Mouse (Mus musculus) intestine, embryonic 16.5 days (tissue): ENCODE measurements around the gene Arhgef17. TPM values are rescaled to one million over a fixed set of nuclear protein-coding genes. Genes with fewer than 3 reads are reported as not detected.

Experiments
- ATAC-seq: fragments of 200-750 bp; cut with Nextera tagmentation; 2 replicates; pipeline ENCODE4 v1.8.0; 2017; ENCODE audit warnings: moderate TSS enrichment, moderate library complexity
- H3K27ac ChIP-seq: fragments of 300-500 bp; sonication (generic); 2 replicates; pipeline ENCODE4 v1.5.1; 2014; ENCODE audit warnings: mild to moderate bottlenecking, low read length
- H3K27me3 ChIP-seq: fragments of 300-500 bp; sonication (generic); replicated peaks from 2 replicates; pipeline ENCODE4 v1.6.1; 2014; ENCODE audit warnings: low read length, control low read depth, mixed read lengths; ENCODE audit not compliant: control insufficient read depth, insufficient read depth
- H3K36me3 ChIP-seq: fragments of 300-500 bp; sonication (generic); 2 replicates; pipeline ENCODE4 v1.6.1; 2014; ENCODE audit warnings: low read length, control low read depth; ENCODE audit not compliant: control insufficient read depth, insufficient read depth
- H3K4me1 ChIP-seq: fragments of 300-500 bp; sonication (generic); 2 replicates; pipeline ENCODE4 v1.6.1; 2014; ENCODE audit warnings: low read length, control low read depth, mixed read lengths; ENCODE audit not compliant: control insufficient read depth, insufficient read depth
- H3K4me2 ChIP-seq: fragments of 300-500 bp; sonication (generic); 2 replicates; pipeline ENCODE4 v1.6.1; 2014; ENCODE audit warnings: low read depth, low read length, control low read depth
- H3K4me3 ChIP-seq: fragments of 300-500 bp; sonication (generic); 2 replicates; pipeline ENCODE4 v1.5.1; 2014; ENCODE audit warnings: mild to moderate bottlenecking, low read length
- H3K9ac ChIP-seq: fragments of 300-500 bp; sonication (generic); 2 replicates; pipeline ENCODE4 v1.6.1; 2014; ENCODE audit warnings: low read depth, low read length
- H3K9me3 ChIP-seq: fragments of 300-500 bp; sonication (generic); 2 replicates; pipeline ENCODE4 v1.6.1; 2016; ENCODE audit warnings: low read length, control low read depth; ENCODE audit not compliant: control insufficient read depth
- WGBS: fragments of 180-500 bp; shearing (Covaris S2); extraction: QIAGEN DNeasy Blood & Tissue Kit; methylation state at CpG from one replicate; pipeline ENCODE4 v1.1.7; 2014; 5-methylcytosine and 5-hydroxymethylcytosine counted together
- polyA plus RNA-seq: library from polyadenylated mRNA; unstranded; fragments of >200 nt; fragmentation: Nextera tagmentation; extraction: Ambion mirVana; gene quantifications from 2 replicates; pipeline ENCODE4 v1.2.1, GENCODE M21; 2015

The Arhgef17 gene
- polyA plus RNA-seq, 1 experiment from 2014 or later: 4.1 TPM

DNA sequence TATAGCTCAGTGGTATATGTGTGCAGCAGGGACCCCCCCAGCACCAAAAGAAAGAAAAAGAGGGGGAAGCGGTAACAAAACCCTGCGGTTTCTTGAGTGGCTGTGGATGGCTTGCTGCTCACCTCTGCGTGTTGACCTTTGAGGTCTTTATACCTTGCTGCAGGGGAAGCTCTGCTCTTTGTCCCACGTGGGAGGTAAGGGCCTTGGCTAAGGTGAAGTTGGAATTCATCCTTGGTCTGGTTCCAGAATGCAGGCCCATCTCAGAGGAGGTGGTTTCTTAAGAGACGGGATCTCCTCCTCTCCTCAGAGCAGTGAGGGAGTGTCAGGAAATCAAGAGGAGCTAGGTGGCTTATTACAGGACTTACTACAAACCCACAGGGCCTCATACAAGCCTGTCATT, 89.7 kb downstream of the Arhgef17 start:
- WGBS: 91% methylated on average over 5 of the region's 5 CpGs
- no peak for ATAC-seq
- H3K4me1 ChIP-seq: peaks cover 9% of the 10 kb centered on the region
- H3K4me2 ChIP-seq: no peak overlapping the region
- no peaks in the 10 kb centered on the region for H3K9me3 ChIP-seq
- H3K27me3 ChIP-seq: no peaks in the 10 kb centered on the region
- no peak overlapping the region for H3K27ac ChIP-seq
- no peak overlapping the region for H3K9ac ChIP-seq
- H3K36me3 ChIP-seq: 0 out of 2 replicates have a peak, but pooled peaks cover 3% of the 10 kb centered on the region
- no peak overlapping the region for H3K4me3 ChIP-seq

- Histone ChIP-seq H3K4me3 (no peak overlapping the region), H3K4me2 (no peak overlapping the region), H3K4me1 (peaks cover 9% of the 10 kb centered on the region), H3K27ac (no peak overlapping the region), H3K9me3 (no peaks in the 10 kb centered on the region), H3K9ac (no peak overlapping the region), H3K27me3 (no peaks in the 10 kb centered on the region), H3K36me3 (peaks cover 5% of the 10 kb centered on the region; the same call in 1 of the 2 replicates)
- 88% methylated on average over 6 of the region's 6 CpGs for WGBS
- no peak for ATAC-seq
Observed at GRCm38 (mm10) chr7:100841608-100842007, 90.3 kb downstream of the Arhgef17 start.

DNA sequence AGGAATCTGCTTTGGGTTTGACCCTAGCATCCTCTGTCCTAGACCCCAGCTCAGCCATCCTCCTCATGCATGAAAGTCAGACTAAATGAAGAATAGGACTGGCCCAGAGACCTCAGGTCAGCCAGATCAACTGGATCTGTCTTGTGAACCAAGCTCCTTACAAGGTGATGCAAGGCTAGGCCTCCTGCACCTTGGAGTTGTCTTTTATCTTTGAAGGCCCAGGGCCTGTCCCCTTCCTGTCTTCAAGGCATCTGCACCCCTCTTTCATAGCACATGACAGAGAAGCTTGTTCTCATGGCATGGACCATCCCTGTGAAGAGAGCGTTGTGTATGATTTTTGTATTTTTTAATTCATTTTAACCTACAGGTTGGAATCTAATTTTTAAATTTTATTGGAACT, 91.0 kb downstream of the Arhgef17 start:
- WGBS: 94% methylated on average over 1 of the region's 1 CpGs
- Histone ChIP-seq H3K27me3 (no peaks in the 10 kb centered on the region), H3K27ac (no peak overlapping the region), H3K9ac (no peak overlapping the region), H3K4me1 (peaks cover 9% of the 10 kb centered on the region), H3K9me3 (no peaks in the 10 kb centered on the region), H3K4me2 (no peak overlapping the region), H3K36me3 (peaks cover 6% of the 10 kb centered on the region), H3K4me3 (no peak overlapping the region)
- no peak for ATAC-seq

DNA sequence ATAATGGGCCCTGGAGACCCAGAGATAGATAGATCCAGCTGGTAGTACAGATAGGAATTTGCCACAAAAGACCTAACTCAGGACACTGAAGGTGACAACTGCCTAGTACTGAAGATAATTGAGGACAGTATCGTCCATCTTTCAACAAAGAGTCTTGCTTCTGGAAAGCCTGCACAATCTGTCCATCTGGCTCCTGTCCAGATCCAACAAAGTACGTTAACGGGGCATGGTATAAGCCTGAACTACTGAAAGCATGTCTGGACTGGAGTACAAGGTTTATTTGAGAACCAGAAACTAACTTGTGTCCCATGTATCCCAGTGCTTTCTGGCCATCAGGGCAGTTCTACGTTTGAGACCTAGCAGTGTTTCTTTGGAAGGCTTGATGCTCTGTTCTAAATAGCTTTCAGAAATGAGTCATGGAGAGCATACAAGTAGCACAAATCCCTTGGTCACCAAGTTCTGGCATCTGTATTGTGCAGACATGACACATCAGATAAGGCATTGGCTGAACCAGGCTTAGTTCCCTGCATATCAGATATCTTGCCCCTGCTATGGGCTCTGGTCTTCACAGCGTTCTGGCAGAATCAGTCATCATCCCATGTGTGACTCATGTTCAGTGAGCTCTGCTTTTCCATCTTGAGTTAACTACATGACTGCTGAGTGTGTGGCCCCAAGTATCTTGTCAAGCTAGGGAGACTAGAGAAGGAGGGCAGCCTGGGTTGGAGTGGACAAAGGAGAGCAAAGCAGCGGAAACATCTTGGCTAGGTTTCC, 92.1 kb downstream of the Arhgef17 start:
- Histone ChIP-seq H3K27ac (no peak overlapping the region), H3K4me3 (no peak overlapping the region), H3K4me1 (peaks cover under 1% of the 10 kb centered on the region; the same call in 1 of the 2 replicates), H3K9ac (no peak overlapping the region), H3K27me3 (no peaks in the 10 kb centered on the region), H3K36me3 (peaks cover 6% of the 10 kb centered on the region), H3K9me3 (no peaks in the 10 kb centered on the region), H3K4me2 (no peak overlapping the region)
- 77% methylated on average over 6 of the region's 6 CpGs for WGBS
- ATAC-seq: no peak

DNA sequence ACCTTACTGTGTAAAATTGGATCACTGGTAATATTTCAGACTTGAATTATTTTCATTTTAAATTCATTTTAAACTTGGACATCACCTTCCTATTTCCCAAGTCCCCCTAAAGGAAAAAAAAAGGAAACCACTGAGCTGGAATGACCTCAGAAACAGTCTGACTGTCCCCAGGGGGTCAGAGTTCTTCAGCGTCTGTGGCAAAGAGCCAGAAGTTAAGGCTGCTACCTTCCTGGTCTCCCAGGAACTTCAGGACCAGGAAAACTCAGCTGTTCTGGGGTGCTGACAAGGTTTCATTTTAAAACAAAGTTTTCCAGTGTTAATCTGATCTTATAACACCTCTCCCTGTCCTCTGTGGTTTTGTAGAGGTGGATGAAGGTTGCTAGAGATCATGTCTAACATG, 94.2 kb downstream of the Arhgef17 start:
- ATAC-seq: no peak
- no peak overlapping the region for H3K4me2 ChIP-seq
- peaks cover 6% of the 10 kb centered on the region for H3K36me3 ChIP-seq
- H3K9ac ChIP-seq: no peak overlapping the region
- no peak overlapping the region for H3K27ac ChIP-seq
- no peak overlapping the region for H3K4me3 ChIP-seq
- H3K4me1 ChIP-seq: no peaks in the 10 kb centered on the region
- H3K9me3 ChIP-seq: no peaks in the 10 kb centered on the region
- H3K27me3 ChIP-seq: no peaks in the 10 kb centered on the region
- 69% methylated on average over 1 of the region's 1 CpGs for WGBS

DNA sequence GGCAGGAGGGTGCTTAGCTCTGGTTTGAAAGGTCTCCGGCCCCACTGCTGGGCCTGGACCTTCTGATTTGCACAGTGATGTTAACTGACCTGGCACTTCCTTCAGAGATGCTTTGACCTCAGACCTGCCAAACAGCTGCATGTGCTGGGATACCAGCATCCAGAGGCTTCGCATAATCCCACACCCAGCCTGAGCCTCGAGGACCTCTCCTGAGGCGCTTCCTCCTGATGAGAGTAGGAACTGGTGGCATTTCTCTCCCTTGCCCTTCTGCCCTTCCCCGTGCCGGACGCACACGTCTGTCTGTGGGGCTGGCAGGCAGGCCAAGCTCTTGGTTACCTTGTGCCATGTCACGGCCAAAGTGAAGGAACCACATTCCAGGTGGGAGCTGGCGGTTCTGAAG, 95.2 kb downstream of the Arhgef17 start:
- Histone ChIP-seq H3K4me1 (no peaks in the 10 kb centered on the region), H3K36me3 (peaks cover 3% of the 10 kb centered on the region), H3K4me2 (no peak overlapping the region), H3K4me3 (no peak overlapping the region), H3K9me3 (no peaks in the 10 kb centered on the region), H3K27me3 (no peaks in the 10 kb centered on the region), H3K27ac (no peak overlapping the region), H3K9ac (no peak overlapping the region)
- no peak for ATAC-seq
- 89% methylated on average over 10 of the region's 10 CpGs for WGBS

DNA sequence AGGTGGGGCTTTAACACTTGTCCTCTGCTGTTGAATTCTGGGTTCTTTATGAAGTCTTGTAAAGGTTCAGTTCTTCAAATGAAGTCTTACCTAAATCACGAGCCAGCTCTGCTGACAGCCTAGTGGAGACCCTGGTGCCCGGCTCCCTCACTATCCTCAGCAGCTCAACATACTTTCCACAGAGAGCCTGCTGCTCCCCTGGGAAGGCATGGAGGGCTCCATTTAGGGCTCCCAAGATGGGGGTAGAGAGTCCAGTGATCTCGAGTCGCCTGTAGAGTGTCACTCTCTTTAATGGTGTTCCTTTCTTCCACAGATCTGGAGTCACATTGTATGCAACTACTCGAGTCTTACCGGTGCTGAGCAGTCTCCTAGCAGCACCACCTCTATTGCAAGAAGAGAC, 96.2 kb downstream of the Arhgef17 start:
- no peaks in the 10 kb centered on the region for H3K4me1 ChIP-seq
- H3K4me2 ChIP-seq: no peak overlapping the region
- H3K9ac ChIP-seq: no peak overlapping the region
- no peak overlapping the region for H3K27ac ChIP-seq
- ATAC-seq: no peak
- peaks cover 3% of the 10 kb centered on the region for H3K36me3 ChIP-seq
- H3K9me3 ChIP-seq: no peaks in the 10 kb centered on the region
- WGBS: 91% methylated on average over 6 of the region's 6 CpGs
- H3K4me3 ChIP-seq: no peak overlapping the region
- no peaks in the 10 kb centered on the region for H3K27me3 ChIP-seq

- Histone ChIP-seq H3K36me3 (peaks cover 3% of the 10 kb centered on the region), H3K4me3 (no peak overlapping the region), H3K27ac (no peak overlapping the region), H3K9ac (no peak overlapping the region), H3K4me1 (no peaks in the 10 kb centered on the region), H3K9me3 (no peaks in the 10 kb centered on the region), H3K27me3 (no peaks in the 10 kb centered on the region), H3K4me2 (no peak overlapping the region)
- WGBS: 86% methylated on average over 7 of the region's 7 CpGs
- no peak for ATAC-seq
Observed at GRCm38 (mm10) chr7:100835168-100835567, 96.7 kb downstream of the Arhgef17 start.

GRCm38 (mm10) chr7:100833859-100834258, 98.0 kb downstream of the Arhgef17 start:
- Histone ChIP-seq H3K27ac (no peak overlapping the region), H3K9me3 (no peaks in the 10 kb centered on the region), H3K9ac (no peak overlapping the region), H3K4me1 (no peaks in the 10 kb centered on the region), H3K4me2 (no peak overlapping the region), H3K4me3 (no peak overlapping the region), H3K27me3 (no peaks in the 10 kb centered on the region), H3K36me3 (peaks cover 3% of the 10 kb centered on the region)
- 89% methylated on average over 1 of the region's 1 CpGs for WGBS
- no peak for ATAC-seq

DNA sequence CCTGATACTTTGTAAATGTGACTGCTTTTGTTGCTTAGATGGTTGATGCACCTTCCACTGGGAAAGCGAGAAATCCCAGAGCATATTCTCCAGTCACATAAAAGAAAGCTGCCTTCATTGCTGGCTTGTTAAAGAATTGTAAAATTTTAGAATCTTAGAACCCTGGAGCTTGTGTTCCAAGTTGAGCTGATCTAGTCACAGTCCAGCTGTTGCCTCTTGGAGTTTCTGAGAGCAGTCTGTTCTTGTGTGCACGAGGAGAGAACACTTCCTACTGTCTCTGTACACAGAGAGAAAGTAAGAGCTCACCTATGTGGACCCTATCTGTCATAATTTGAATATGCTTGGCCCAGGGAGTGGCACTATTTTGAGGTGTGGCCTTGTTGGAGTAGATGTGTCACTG, 103.4 kb downstream of the Arhgef17 start:
- Histone ChIP-seq H3K4me1 (no peaks in the 10 kb centered on the region), H3K36me3 (no peaks in the 10 kb centered on the region), H3K27me3 (no peaks in the 10 kb centered on the region), H3K4me2 (no peak overlapping the region), H3K9ac (no peak overlapping the region), H3K4me3 (no peak overlapping the region), H3K9me3 (no peaks in the 10 kb centered on the region), H3K27ac (no peak overlapping the region)
- no peak for ATAC-seq
- 87% methylated on average over 2 of the region's 2 CpGs for WGBS
